Mouse (Mus musculus): Measurements from ENCODE around the gene Ctc1. TPM values are rescaled to one million over a fixed set of nuclear protein-coding genes. Genes with fewer than 3 reads are reported as not detected.
A peak's percentile ranks its signal among the peaks of the same experiment; 100 is the strongest.
"Not testable (repeated sequence)": the region's sequence is repeated elsewhere in the genome, so short reads cannot be mapped to it uniquely, and the experiment has no call there.

Gene Ctc1
- polyA plus RNA-seq, 1 experiment from 2014 or later, result 77.1 TPM

- Histone ChIP-seq H3K36me3 (no peaks in the 10 kb centered on the region), H3K9me3 (no peaks in the 10 kb centered on the region), H3K4me3 (no peak overlapping the region), H3K27me3 (no peaks in the 10 kb centered on the region), H3K9ac (replicated peaks) (no peak overlapping the region), H3K4me1 (peaks cover 26% of the 10 kb centered on the region), H3K4me2 (replicated peaks) (no peak overlapping the region), H3K27ac (replicated peaks) (0 out of 2 replicates have a peak overlapping the region, but pooled peaks have one; percentile 85)
- ATAC-seq (ENCODE audit: low FRiP score, low read depth), result no peak
- WGBS, result 92% methylated on average over 15 of the region's 15 CpGs
These were observed 5.0 kb upstream of the Ctc1 start for GRCm38 (mm10) chr11:69010400-69011323.

GRCm38 (mm10) chr11:69011445-69011844 is 4.3 kb upstream of the Ctc1 start:
- H3K27me3 ChIP-seq; H3K9ac ChIP-seq (replicated peaks); H3K9me3 ChIP-seq; H3K36me3 ChIP-seq; ATAC-seq (ENCODE audit: low FRiP score, low read depth): not testable (repeated sequence)
- H3K4me3 ChIP-seq, result peak overlapping the region; percentile 58
- peaks cover 27% of the 10 kb centered on the region for H3K4me1 ChIP-seq
- H3K4me2 ChIP-seq (replicated peaks), result peak overlapping the region; percentile 65
- WGBS, result 80% methylated on average over 2 of the region's 2 CpGs
- H3K27ac ChIP-seq (replicated peaks), result peak overlapping the region; percentile 85; the same call in 1 of the 2 replicates

DNA sequence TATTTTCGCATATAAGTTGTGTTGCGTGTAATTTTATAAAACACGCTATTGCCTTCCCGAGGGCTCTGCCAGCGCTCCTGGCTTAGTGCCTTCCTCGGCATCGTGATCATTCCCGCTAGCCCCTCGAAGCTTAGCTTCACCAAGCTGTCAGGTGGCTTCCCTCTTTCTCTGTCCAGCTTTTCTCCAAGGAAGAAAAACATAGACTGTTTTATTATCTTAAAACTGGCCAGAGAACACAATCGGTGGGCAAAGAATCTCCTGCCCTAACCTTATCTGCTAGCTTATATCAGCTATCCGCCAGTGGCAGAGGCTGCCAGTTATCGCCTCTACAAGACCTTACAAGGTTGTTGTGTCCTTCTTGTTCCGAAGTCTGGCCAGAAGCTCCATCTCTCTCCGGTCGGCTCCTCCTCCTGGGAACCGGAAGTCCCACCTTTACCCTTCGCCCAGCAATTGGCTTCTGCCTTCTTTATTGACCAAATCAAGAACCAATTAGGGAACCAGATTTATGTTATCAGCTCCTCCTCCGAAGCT is 3.6 kb upstream of the Ctc1 start:
- Histone ChIP-seq H3K9ac (replicated peaks) (peak overlapping the region; percentile 68), H3K27ac (replicated peaks) (peak overlapping the region; percentile 85), H3K36me3 (no peaks in the 10 kb centered on the region), H3K4me1 (peaks cover 32% of the 10 kb centered on the region), H3K4me2 (replicated peaks) (peak overlapping the region; percentile 65), H3K9me3 (no peaks in the 10 kb centered on the region), H3K4me3 (peak overlapping the region; percentile 58), H3K27me3 (no peaks in the 10 kb centered on the region)
- peak; percentile 57; the same call in 1 of the 2 replicates for ATAC-seq (ENCODE audit: low FRiP score, low read depth)
- WGBS, result 2% methylated on average over 18 of the region's 18 CpGs

GRCm38 (mm10) chr11:69016755-69017154 is 1.0 kb downstream of the Ctc1 start:
- Histone ChIP-seq H3K9me3 (no peaks in the 10 kb centered on the region), H3K9ac (replicated peaks) (peak overlapping the region; percentile 74), H3K27ac (replicated peaks) (peak overlapping the region; percentile 88; the same call in 1 of the 2 replicates), H3K4me1 (peaks cover 19% of the 10 kb centered on the region), H3K4me3 (peak overlapping the region; percentile 68), H3K36me3 (peaks cover 9% of the 10 kb centered on the region), H3K27me3 (no peaks in the 10 kb centered on the region), H3K4me2 (replicated peaks) (peak overlapping the region; percentile 82)
- WGBS, result 73% methylated on average over 3 of the region's 3 CpGs
- ATAC-seq (ENCODE audit: low FRiP score, low read depth), result no peak

GRCm38 (mm10) chr11:69020691-69021090 is 5.0 kb downstream of the Ctc1 start:
- H3K27me3 ChIP-seq, result no peaks in the 10 kb centered on the region
- no peak overlapping the region for H3K4me3 ChIP-seq
- no peak for ATAC-seq (ENCODE audit: low FRiP score, low read depth)
- H3K9ac ChIP-seq (replicated peaks), result no peak overlapping the region
- H3K27ac ChIP-seq (replicated peaks), result no peak overlapping the region
- H3K4me2 ChIP-seq (replicated peaks), result no peak overlapping the region
- H3K4me1 ChIP-seq, result peaks cover 11% of the 10 kb centered on the region
- H3K9me3 ChIP-seq, result no peaks in the 10 kb centered on the region
- peaks cover 48% of the 10 kb centered on the region for H3K36me3 ChIP-seq

- H3K9me3 ChIP-seq, result no peaks in the 10 kb centered on the region
- no peak overlapping the region for H3K9ac ChIP-seq (replicated peaks)
- H3K4me3 ChIP-seq, result no peak overlapping the region
- ATAC-seq (ENCODE audit: low FRiP score, low read depth), result no peak
- H3K27me3 ChIP-seq, result no peaks in the 10 kb centered on the region
- peaks cover 99% of the 10 kb centered on the region for H3K36me3 ChIP-seq
- no peaks in the 10 kb centered on the region for H3K4me1 ChIP-seq
- no peak overlapping the region for H3K27ac ChIP-seq (replicated peaks)
- WGBS, result 97% methylated on average over 3 of the region's 3 CpGs
- H3K4me2 ChIP-seq (replicated peaks), result no peak overlapping the region
These were observed 10.9 kb downstream of the Ctc1 start for GRCm38 (mm10) chr11:69026562-69026961.

DNA sequence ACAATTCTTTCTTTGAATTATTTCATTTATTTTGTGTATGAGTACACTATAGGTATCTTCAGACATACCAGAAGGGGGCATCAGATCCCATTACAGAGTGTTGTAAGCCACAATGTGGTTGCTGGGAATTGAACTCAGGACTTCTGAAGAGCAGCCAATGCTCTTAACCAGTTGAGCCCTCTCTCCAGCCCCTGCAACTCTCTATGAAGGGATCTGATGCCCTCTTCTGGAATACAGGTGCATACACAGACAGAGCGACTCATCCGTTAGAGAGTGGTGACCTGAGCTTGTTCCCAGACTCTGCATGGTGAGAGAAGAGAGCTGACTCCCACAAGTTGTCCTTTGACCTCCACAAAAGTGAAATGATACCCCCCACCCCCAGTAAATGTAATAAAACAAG is 13.1 kb downstream of the Ctc1 start:
- peaks cover 97% of the 10 kb centered on the region for H3K36me3 ChIP-seq
- 58% methylated on average over 2 of the region's 2 CpGs for WGBS
- ATAC-seq (ENCODE audit: low FRiP score, low read depth), result no peak
- H3K9me3 ChIP-seq, result no peaks in the 10 kb centered on the region
- no peak overlapping the region for H3K27ac ChIP-seq (replicated peaks)
- no peak overlapping the region for H3K4me3 ChIP-seq
- no peak overlapping the region for H3K9ac ChIP-seq (replicated peaks)
- no peaks in the 10 kb centered on the region for H3K4me1 ChIP-seq
- H3K27me3 ChIP-seq, result no peaks in the 10 kb centered on the region
- no peak overlapping the region for H3K4me2 ChIP-seq (replicated peaks)

GRCm38 (mm10) chr11:69033552-69033951 is 17.8 kb downstream of the Ctc1 start:
- Histone ChIP-seq H3K4me1 (peaks cover 14% of the 10 kb centered on the region), H3K9ac (replicated peaks) (no peak overlapping the region), H3K9me3 (no peaks in the 10 kb centered on the region), H3K4me3 (no peak overlapping the region), H3K4me2 (replicated peaks) (no peak overlapping the region), H3K27ac (replicated peaks) (no peak overlapping the region), H3K27me3 (no peaks in the 10 kb centered on the region), H3K36me3 (peaks cover 59% of the 10 kb centered on the region)
- 81% methylated on average over 9 of the region's 9 CpGs for WGBS
- no peak for ATAC-seq (ENCODE audit: low FRiP score, low read depth)

GRCm38 (mm10) chr11:69034585-69034984 is 18.9 kb downstream of the Ctc1 start:
- ATAC-seq (ENCODE audit: low FRiP score, low read depth), result no peak
- Histone ChIP-seq H3K4me3 (no peak overlapping the region), H3K4me2 (replicated peaks) (no peak overlapping the region), H3K9me3 (no peaks in the 10 kb centered on the region), H3K27ac (replicated peaks) (no peak overlapping the region), H3K9ac (replicated peaks) (no peak overlapping the region), H3K36me3 (peaks cover 49% of the 10 kb centered on the region), H3K27me3 (no peaks in the 10 kb centered on the region), H3K4me1 (peaks cover 24% of the 10 kb centered on the region)
- 99% methylated on average over 3 of the region's 3 CpGs for WGBS

GRCm38 (mm10) chr11:69035411-69035810 is 19.7 kb downstream of the Ctc1 start:
- Histone ChIP-seq H3K4me3 (peak overlapping the region; percentile 18; the same call in 1 of the 2 replicates), H3K4me1 (peaks cover 25% of the 10 kb centered on the region), H3K27me3 (no peaks in the 10 kb centered on the region), H3K9ac (replicated peaks) (no peak overlapping the region), H3K36me3 (peaks cover 41% of the 10 kb centered on the region), H3K4me2 (replicated peaks) (peak overlapping the region; percentile 54; the same call in 1 of the 2 replicates), H3K27ac (replicated peaks) (peak overlapping the region; percentile 63), H3K9me3 (no peaks in the 10 kb centered on the region)
- no peak for ATAC-seq (ENCODE audit: low FRiP score, low read depth)
- 80% methylated on average over 9 of the region's 9 CpGs for WGBS

GRCm38 (mm10) chr11:69035849-69036248 is 20.1 kb downstream of the Ctc1 start:
- Histone ChIP-seq H3K4me2 (replicated peaks) (peak overlapping the region; percentile 54), H3K9me3 (no peaks in the 10 kb centered on the region), H3K36me3 (peaks cover 37% of the 10 kb centered on the region), H3K27ac (replicated peaks) (peak overlapping the region; percentile 63), H3K4me1 (peaks cover 25% of the 10 kb centered on the region), H3K9ac (replicated peaks) (no peak overlapping the region), H3K27me3 (no peaks in the 10 kb centered on the region), H3K4me3 (peak overlapping the region; percentile 18; the same call in 1 of the 2 replicates)
- ATAC-seq (ENCODE audit: low FRiP score, low read depth), result peak; percentile 31; the same call in 1 of the 2 replicates
- WGBS, result 4% methylated on average over 8 of the region's 8 CpGs

All from midbrain, embryonic 12.5 days (tissue).